Mouse (Mus musculus): ENCODE measurements around the gene Chga.

Gene Chga

GRCm38 (mm10) chr12:102554721-102555516 is at the start of gene Chga:
Gene Chga (plus strand): TSS chr12:102554969.
- DNase-seq (ENCODE audit: inconsistent ontology term), result peak; percentile 76

- no peak for DNase-seq (ENCODE audit: inconsistent ontology term)
Observed at GRCm38 (mm10) chr12:102505131-102505713, 49.5 kb upstream of the Chga start.

- DNase-seq (ENCODE audit: inconsistent ontology term), result no peak
Observed at GRCm38 (mm10) chr12:102505949-102506348, 48.8 kb upstream of the Chga start.

- peak; percentile 94 for DNase-seq (ENCODE audit: inconsistent ontology term)
Observed at GRCm38 (mm10) chr12:102511363-102511762, 43.4 kb upstream of the Chga start.

- no peak for DNase-seq (ENCODE audit: inconsistent ontology term)
Observed at GRCm38 (mm10) chr12:102514151-102514550, 40.6 kb upstream of the Chga start.

- DNase-seq (ENCODE audit: inconsistent ontology term), result no peak
Observed at GRCm38 (mm10) chr12:102514751-102515150, 40.0 kb upstream of the Chga start.

- no peak for DNase-seq (ENCODE audit: inconsistent ontology term)
Observed at GRCm38 (mm10) chr12:102516151-102516550, 38.6 kb upstream of the Chga start.

GRCm38 (mm10) chr12:102517647-102518046 is 37.1 kb upstream of the Chga start:
- no peak for DNase-seq (ENCODE audit: inconsistent ontology term)

GRCm38 (mm10) chr12:102519929-102520720 is 34.6 kb upstream of the Chga start:
- no peak for DNase-seq (ENCODE audit: inconsistent ontology term)

- DNase-seq (ENCODE audit: inconsistent ontology term), result peak; percentile 24
Observed at GRCm38 (mm10) chr12:102521777-102522319, 32.9 kb upstream of the Chga start.

- DNase-seq (ENCODE audit: inconsistent ontology term), result no peak
Observed at GRCm38 (mm10) chr12:102524216-102524615, 30.6 kb upstream of the Chga start.

- peak; percentile 60 for DNase-seq (ENCODE audit: inconsistent ontology term)
Observed at GRCm38 (mm10) chr12:102524760-102525159, 30.0 kb upstream of the Chga start.

GRCm38 (mm10) chr12:102527989-102528388 is 26.8 kb upstream of the Chga start:
- DNase-seq (ENCODE audit: inconsistent ontology term), result no peak

GRCm38 (mm10) chr12:102535796-102536195 is 19.0 kb upstream of the Chga start:
- DNase-seq (ENCODE audit: inconsistent ontology term), result no peak

GRCm38 (mm10) chr12:102540278-102540677 is 14.5 kb upstream of the Chga start:
- DNase-seq (ENCODE audit: inconsistent ontology term), result no peak

- DNase-seq (ENCODE audit: inconsistent ontology term), result no peak
Observed at GRCm38 (mm10) chr12:102541168-102541567, 13.6 kb upstream of the Chga start.

GRCm38 (mm10) chr12:102545122-102545521 is 9.6 kb upstream of the Chga start:
- DNase-seq (ENCODE audit: inconsistent ontology term), result no peak

GRCm38 (mm10) chr12:102550529-102550928 is 4.2 kb upstream of the Chga start:
- DNase-seq (ENCODE audit: inconsistent ontology term), result peak; percentile 68

- DNase-seq (ENCODE audit: inconsistent ontology term), result no peak
Observed at GRCm38 (mm10) chr12:102551186-102551585, 3.6 kb upstream of the Chga start.

GRCm38 (mm10) chr12:102552001-102552400 is 2.8 kb upstream of the Chga start:
- peak; percentile 38 for DNase-seq (ENCODE audit: inconsistent ontology term)

GRCm38 (mm10) chr12:102553705-102554275 is 979 bp upstream of the Chga start:
- DNase-seq (ENCODE audit: inconsistent ontology term), result no peak

- no peak for DNase-seq (ENCODE audit: inconsistent ontology term)
Observed at GRCm38 (mm10) chr12:102555850-102556249, 1.1 kb downstream of the Chga start.
